Mouse (Mus musculus) myocyte (in vitro differentiated cells): ENCODE data around the gene Saa2. TPM values are rescaled to one million over a fixed set of nuclear protein-coding genes. Genes with fewer than 3 reads are reported as not detected.

Experiments used
- H3K27me3 ChIP-seq: one replicate; pipeline ENCODE4 v1.6.1; 2011; ENCODE audit not compliant: control insufficient read depth, insufficient read depth, insufficient read length
- H3K36me3 ChIP-seq: one replicate; pipeline ENCODE4 v1.6.1; 2011; ENCODE audit not compliant: control insufficient read depth, insufficient read depth
- H3K4me2 ChIP-seq: one replicate; pipeline ENCODE4 v1.6.1; 2011; ENCODE audit warnings: low read depth, control low read depth
- H3K4me3 ChIP-seq: one replicate; pipeline ENCODE4 v1.5.1; 2011; ENCODE audit warnings: mild to moderate bottlenecking, control low read depth, moderate library complexity
- H3K79me2 ChIP-seq: one replicate; pipeline ENCODE4 v1.6.1; 2011; ENCODE audit not compliant: control insufficient read depth, insufficient read depth
- H3ac ChIP-seq: one replicate; pipeline ENCODE4 v1.6.1; 2011; ENCODE audit not compliant: control insufficient read depth, insufficient read length
- CEBPB ChIP-seq: IDR thresholded peaks from 2 replicates; pipeline ENCODE4 v1.6.1; 2011; ENCODE audit warnings: mild to moderate bottlenecking, moderate library complexity; ENCODE audit not compliant: poor library complexity, insufficient read depth, severe bottlenecking
- E2F4 ChIP-seq: IDR thresholded peaks from one replicate; pipeline ENCODE4 v1.6.1; 2011; ENCODE audit warnings: mild to moderate bottlenecking, control low read depth, moderate library complexity; ENCODE audit not compliant: insufficient read depth
- MAX ChIP-seq: IDR thresholded peaks from one replicate; pipeline ENCODE4 v1.6.1; 2011; ENCODE audit warnings: low read depth, mild to moderate bottlenecking, control low read depth
- MYOD1 ChIP-seq, 3 experiments: IDR thresholded peaks; one replicate each; pipeline ENCODE4 v1.6.1; 2011; ENCODE audit warnings: control low read depth in 2 of 3, low read depth in 2 of 3, mild to moderate bottlenecking in 2 of 3, moderate library complexity in 1 of 3; ENCODE audit not compliant: insufficient read length in 2 of 3, control insufficient read depth in 1 of 3
- MYOG ChIP-seq, 3 experiments: IDR thresholded peaks; one replicate each; pipeline ENCODE4 v1.6.1; 2011; ENCODE audit warnings: control low read depth in 2 of 3, low read depth in 2 of 3, mild to moderate bottlenecking in 2 of 3; ENCODE audit not compliant: insufficient read length in 2 of 3, control insufficient read depth in 1 of 3, insufficient read depth in 1 of 3
- POLR2A ChIP-seq: IDR thresholded peaks from one replicate; pipeline ENCODE4 v1.6.1; 2011; ENCODE audit warnings: low read depth, mild to moderate bottlenecking, control low read depth, moderate library complexity; ENCODE audit not compliant: insufficient read length
- POLR2AphosphoS2 ChIP-seq: IDR thresholded peaks from one replicate; pipeline ENCODE4 v1.6.1; 2011; ENCODE audit warnings: low read depth, control low read depth; ENCODE audit not compliant: insufficient read length
- REST ChIP-seq: IDR thresholded peaks from one replicate; pipeline ENCODE4 v1.6.1; 2011; ENCODE audit warnings: mild to moderate bottlenecking, control low read depth, moderate library complexity; ENCODE audit not compliant: insufficient read depth, insufficient read length
- SRF ChIP-seq: IDR thresholded peaks from one replicate; pipeline ENCODE4 v1.6.1; 2011; ENCODE audit warnings: low read depth; ENCODE audit not compliant: control insufficient read depth, insufficient read length
- TCF12 ChIP-seq: IDR thresholded peaks from one replicate; pipeline ENCODE4 v1.6.1; 2011; ENCODE audit warnings: mild to moderate bottlenecking, control low read depth; ENCODE audit not compliant: poor library complexity, insufficient read depth, severe bottlenecking
- TCF3 ChIP-seq: IDR thresholded peaks from one replicate; pipeline ENCODE4 v1.6.1; 2011; ENCODE audit warnings: low read depth, control low read depth; ENCODE audit not compliant: insufficient read length
- USF1 ChIP-seq: IDR thresholded peaks from one replicate; pipeline ENCODE4 v1.6.1; 2011; ENCODE audit warnings: low read depth, mild to moderate bottlenecking, control low read depth, moderate library complexity
- polyA plus RNA-seq: library from polyadenylated mRNA; unstranded; fragments of >200 nt; fragmentation: generic; extraction: Trizol; gene quantifications from one replicate; pipeline ENCODE4 v1.2.1, GENCODE M21; 2012; ENCODE audit warnings: missing spikeins

The Saa2 gene
- polyA plus RNA-seq, 1 experiment = not detected

DNA sequence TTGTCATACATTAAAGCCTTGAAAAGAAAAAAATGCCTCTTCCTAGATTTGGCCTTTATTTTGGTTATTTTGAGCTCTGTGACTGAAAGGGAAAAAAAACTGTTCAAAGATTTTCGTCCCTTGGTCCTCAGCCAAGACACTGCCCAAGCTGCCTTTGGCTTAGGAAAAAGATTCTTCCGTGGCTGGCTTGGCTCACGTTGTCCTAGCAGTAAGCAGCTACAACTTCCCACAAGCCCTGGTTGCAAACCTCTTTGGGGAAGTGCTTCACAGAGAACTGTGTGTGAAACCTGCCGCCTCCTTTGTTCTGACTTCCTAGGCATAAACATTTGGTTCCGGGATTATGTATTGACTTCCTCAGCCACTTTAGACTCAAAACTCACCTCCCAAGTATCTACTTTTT lies 34.7 kb upstream of the Saa2 start:
- Histone ChIP-seq H3K79me2 (no peaks in the 10 kb centered on the region), H3ac (no peak overlapping the region), H3K27me3 (no peaks in the 10 kb centered on the region), H3K4me3 (no peak overlapping the region), H3K4me2 (no peak overlapping the region), H3K36me3 (no peaks in the 10 kb centered on the region)
- TF ChIP-seq POLR2A (no peak), E2F4 (no peak), POLR2AphosphoS2 (no peak), SRF (no peak), CEBPB (no peak), TCF12 (no peak), MYOG (IDR thresholded peaks at IDR 0.05; ENCODE audit: control insufficient read depth in 1 of 3, insufficient read depth in 1 of 3, insufficient read length in 2 of 3, low read depth in 2 of 3) (no peak), TCF3 (no peak), MAX (no peak), REST (no peak), USF1 (no peak), MYOD1 (IDR thresholded peaks at IDR 0.05; ENCODE audit: control insufficient read depth in 1 of 3, insufficient read length in 2 of 3, low read depth in 2 of 3) (no peak)

DNA sequence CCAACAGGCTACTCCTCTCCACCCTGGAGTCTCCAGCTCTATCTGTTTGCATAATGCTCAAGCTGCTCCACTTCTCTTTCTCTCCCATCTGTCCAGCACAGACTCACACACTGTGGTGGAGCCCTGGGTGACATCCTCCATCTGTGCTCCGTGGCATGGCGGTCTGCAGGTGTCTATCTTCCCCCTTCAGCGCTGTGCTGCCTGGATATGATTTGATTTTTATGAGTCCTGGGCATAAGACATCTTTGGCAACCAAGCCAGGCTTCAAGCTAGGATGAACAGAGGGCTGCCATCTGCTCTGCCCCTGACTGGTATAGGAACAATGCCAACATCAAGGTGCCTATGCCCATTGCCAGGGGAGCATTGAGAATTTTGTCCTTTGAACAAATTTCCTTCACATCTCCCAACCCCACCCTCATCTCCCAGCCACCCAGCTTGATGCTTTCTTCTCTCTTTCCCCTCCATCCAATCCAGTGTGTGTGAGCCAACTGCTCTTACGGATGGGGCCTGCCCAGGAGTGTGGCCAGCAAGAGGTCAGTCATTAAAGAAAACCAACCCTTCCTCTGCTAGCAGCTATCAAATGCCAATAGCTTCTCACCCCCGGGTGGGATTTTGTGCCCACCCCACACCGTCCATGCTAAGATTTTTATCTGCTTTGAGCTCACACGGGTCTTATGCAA lies 32.9 kb upstream of the Saa2 start:
- H3K27me3 ChIP-seq = no peaks in the 10 kb centered on the region

DNA sequence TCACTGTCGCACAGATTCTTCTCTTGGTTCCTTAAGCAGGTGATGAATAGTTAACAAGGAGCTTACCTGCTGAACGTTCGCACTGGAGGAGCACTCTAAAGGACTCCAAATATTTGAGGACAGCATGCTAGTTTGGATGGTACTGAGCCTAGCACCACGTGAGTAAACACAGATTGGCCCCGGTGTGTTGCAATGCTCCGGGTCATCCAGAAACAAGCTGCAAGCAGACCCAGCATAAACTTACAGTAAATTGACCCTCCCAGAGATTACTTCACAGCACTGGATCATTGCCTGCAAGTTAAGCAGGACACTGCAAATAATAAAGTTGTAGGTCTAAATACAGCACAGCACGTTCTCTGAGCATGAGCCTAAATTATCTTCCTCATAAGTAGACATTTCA lies 32.1 kb upstream of the Saa2 start:
- no peak overlapping the region for H3K4me3 ChIP-seq
- no peaks in the 10 kb centered on the region for H3K36me3 ChIP-seq
- H3K79me2 ChIP-seq = no peaks in the 10 kb centered on the region
- no peak overlapping the region for H3ac ChIP-seq
- H3K27me3 ChIP-seq = no peaks in the 10 kb centered on the region
- H3K4me2 ChIP-seq = no peak overlapping the region
- no peak for TF ChIP-seq POLR2AphosphoS2
- no peak for TF ChIP-seq REST
- TF ChIP-seq TCF12 = no peak
- TF ChIP-seq CEBPB = no peak
- no peak for TF ChIP-seq POLR2A
- no peak for TF ChIP-seq E2F4
- TF ChIP-seq MAX = no peak
- TF ChIP-seq SRF = no peak
- TF ChIP-seq MYOD1 (IDR thresholded peaks at IDR 0.05; ENCODE audit: control insufficient read depth in 1 of 3, insufficient read length in 2 of 3, low read depth in 2 of 3) = no peak
- no peak for TF ChIP-seq USF1
- TF ChIP-seq MYOG (IDR thresholded peaks at IDR 0.05; ENCODE audit: control insufficient read depth in 1 of 3, insufficient read depth in 1 of 3, insufficient read length in 2 of 3, low read depth in 2 of 3) = no peak
- no peak for TF ChIP-seq TCF3

More for the DNA sequence above, 32.9 kb upstream of the Saa2 start:
- Histone ChIP-seq H3K4me3 (no peak overlapping the region), H3K79me2 (no peaks in the 10 kb centered on the region), H3K36me3 (no peaks in the 10 kb centered on the region), H3K4me2 (no peak overlapping the region), H3ac (no peak overlapping the region)
- TF ChIP-seq TCF12 (no peak), SRF (no peak), MYOG (IDR thresholded peaks at IDR 0.05; ENCODE audit: control insufficient read depth in 1 of 3, insufficient read depth in 1 of 3, insufficient read length in 2 of 3, low read depth in 2 of 3) (no peak), USF1 (no peak), TCF3 (no peak), MYOD1 (IDR thresholded peaks at IDR 0.05; ENCODE audit: control insufficient read depth in 1 of 3, insufficient read length in 2 of 3, low read depth in 2 of 3) (no peak), CEBPB (no peak), REST (no peak)

DNA sequence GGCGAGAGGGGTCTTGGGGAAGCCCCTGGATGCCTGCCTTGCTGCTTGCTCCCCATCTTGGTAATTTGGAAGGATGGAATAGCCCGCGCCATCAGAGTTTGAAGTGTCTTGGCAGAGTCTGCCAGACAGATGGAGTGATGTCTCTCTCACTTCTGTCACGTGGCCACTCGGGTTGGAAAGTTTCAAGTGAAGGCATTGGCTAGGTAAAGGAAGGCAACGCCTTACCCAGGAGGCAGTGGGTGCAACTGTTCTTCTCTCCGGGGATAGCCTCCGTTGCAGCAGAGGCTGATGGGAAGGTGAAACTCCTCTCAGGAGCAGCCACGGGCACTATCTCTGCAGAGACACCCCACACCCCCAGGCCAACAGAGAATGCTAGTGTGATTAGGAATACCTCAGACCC lies 31.1 kb upstream of the Saa2 start:
- H3K4me2 ChIP-seq = no peak overlapping the region
- TF ChIP-seq REST = no peak
- peak; percentile 40 for TF ChIP-seq USF1
- no peak for TF ChIP-seq MYOD1 (IDR thresholded peaks at IDR 0.05; ENCODE audit: control insufficient read depth in 1 of 3, insufficient read length in 2 of 3, low read depth in 2 of 3)
- no peaks in the 10 kb centered on the region for H3K79me2 ChIP-seq
- no peak overlapping the region for H3K4me3 ChIP-seq
- H3K36me3 ChIP-seq = no peaks in the 10 kb centered on the region
- H3K27me3 ChIP-seq = no peaks in the 10 kb centered on the region
- H3ac ChIP-seq = no peak overlapping the region

DNA sequence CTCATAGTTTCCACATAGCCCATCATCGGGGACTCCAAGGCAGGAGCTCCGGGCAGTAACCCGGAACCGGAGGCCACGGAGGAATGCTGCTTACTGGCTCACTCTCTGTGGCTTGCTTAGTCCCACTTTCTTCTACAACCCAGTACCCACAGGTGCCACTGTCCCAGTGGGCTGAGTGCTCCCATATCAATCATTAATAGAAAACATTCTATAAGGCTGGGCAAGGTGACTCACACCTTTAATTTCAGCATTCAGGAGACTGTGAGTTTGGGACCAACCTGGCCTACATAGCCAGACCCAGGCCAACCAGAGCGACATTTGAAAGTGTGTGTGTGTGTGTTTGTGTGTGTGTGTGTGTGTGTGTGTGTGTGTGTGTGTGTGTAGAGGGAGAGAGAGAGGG lies 28.2 kb upstream of the Saa2 start:
- TF ChIP-seq POLR2A (no peak), SRF (no peak), POLR2AphosphoS2 (no peak), MYOG (IDR thresholded peaks at IDR 0.05; ENCODE audit: control insufficient read depth in 1 of 3, insufficient read depth in 1 of 3, insufficient read length in 2 of 3, low read depth in 2 of 3) (no peak), E2F4 (no peak), USF1 (no peak), REST (no peak), TCF12 (no peak)
- Histone ChIP-seq H3ac (no peak overlapping the region), H3K36me3 (no peaks in the 10 kb centered on the region), H3K4me3 (no peak overlapping the region), H3K4me2 (no peak overlapping the region), H3K79me2 (no peaks in the 10 kb centered on the region), H3K27me3 (no peaks in the 10 kb centered on the region)
